Mouse (Mus musculus) neural tube, embryonic 12.5 days (tissue): ENCODE measurements around the gene Gna11. TPM values are rescaled to one million over a fixed set of nuclear protein-coding genes. Genes with fewer than 3 reads are reported as not detected.

Source experiments
- ATAC-seq: fragments of 200-750 bp; cut with Nextera tagmentation; 2 replicates; pipeline ENCODE4 v1.8.0; 2017; ENCODE audit warnings: low read depth, mild to moderate bottlenecking, moderate TSS enrichment, moderate library complexity; ENCODE audit not compliant: low FRiP score
- H3K27ac ChIP-seq: fragments of 300-500 bp; sonication (generic); 2 replicates; pipeline ENCODE4 v1.5.1; 2016
- H3K27me3 ChIP-seq: fragments of 300-500 bp; sonication (generic); replicated peaks from 2 replicates; pipeline ENCODE4 v1.6.1; 2016; ENCODE audit warnings: mild to moderate bottlenecking
- H3K36me3 ChIP-seq: fragments of 300-500 bp; sonication (generic); 2 replicates; pipeline ENCODE4 v1.6.1; 2016; ENCODE audit warnings: mild to moderate bottlenecking
- H3K4me1 ChIP-seq: fragments of 300-500 bp; sonication (generic); 2 replicates; pipeline ENCODE4 v1.6.1; 2016
- H3K4me2 ChIP-seq: fragments of 300-500 bp; sonication (generic); replicated peaks from 2 replicates; pipeline ENCODE4 v1.6.1; 2016; ENCODE audit warnings: mild to moderate bottlenecking
- H3K4me3 ChIP-seq: fragments of 300-500 bp; sonication (generic); 2 replicates; pipeline ENCODE4 v1.5.1; 2016
- H3K9ac ChIP-seq: fragments of 300-500 bp; sonication (generic); 2 replicates; pipeline ENCODE4 v1.6.1; 2016; ENCODE audit warnings: mild to moderate bottlenecking
- H3K9me3 ChIP-seq: fragments of 300-500 bp; sonication (generic); 2 replicates; pipeline ENCODE4 v1.6.1; 2016; ENCODE audit warnings: mild to moderate bottlenecking
- WGBS: fragments of 180-500 bp; shearing (Covaris S2); methylation state at CpG from one replicate; pipeline ENCODE4 v1.1.7; 2016; 5-methylcytosine and 5-hydroxymethylcytosine counted together
- polyA plus RNA-seq: library from polyadenylated mRNA; unstranded; fragments of >200 nt; fragmentation: Nextera tagmentation; extraction: Ambion mirVana; gene quantifications from 2 replicates; pipeline ENCODE4 v1.2.1, GENCODE M21; 2016

Gene Gna11
- polyA plus RNA-seq, 1 experiment from 2014 or later, result 77.6 TPM

GRCm38 (mm10) chr10:81563481-81563880 lies 18.5 kb upstream of the Gna11 start:
- peaks cover 45% of the 10 kb centered on the region for H3K4me1 ChIP-seq
- ATAC-seq, result no peak
- H3K27ac ChIP-seq, result no peak overlapping the region
- H3K9me3 ChIP-seq, result no peaks in the 10 kb centered on the region
- WGBS, result 53% methylated on average over 6 of the region's 6 CpGs
- peak overlapping the region; percentile 48 for H3K4me2 ChIP-seq
- no peak overlapping the region for H3K4me3 ChIP-seq
- H3K27me3 ChIP-seq, result peaks cover 40% of the 10 kb centered on the region
- H3K36me3 ChIP-seq, result peaks cover 35% of the 10 kb centered on the region
- no peak overlapping the region for H3K9ac ChIP-seq

DNA sequence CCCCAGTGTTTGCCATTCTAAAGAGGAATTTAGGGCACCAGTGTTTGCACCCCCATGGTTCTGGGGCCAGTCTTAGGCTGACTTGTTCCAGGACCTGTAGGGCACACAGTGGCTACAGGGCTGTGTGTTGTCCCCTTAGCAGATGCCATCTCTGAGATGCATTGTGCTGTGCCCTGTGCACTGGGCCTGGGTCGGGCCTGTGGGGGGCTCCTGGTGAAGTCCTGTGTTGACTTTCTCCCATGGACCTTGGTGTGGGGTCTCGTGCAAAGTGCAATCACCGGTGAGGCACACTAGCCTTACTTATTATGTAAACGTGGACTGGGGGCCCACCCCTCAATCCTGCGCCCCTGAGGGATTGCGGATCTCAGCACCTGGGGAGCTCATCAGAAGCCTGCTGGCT lies 17.4 kb upstream of the Gna11 start:
- Histone ChIP-seq H3K9ac (no peak overlapping the region), H3K27ac (no peak overlapping the region), H3K4me3 (no peak overlapping the region), H3K27me3 (peaks cover 37% of the 10 kb centered on the region), H3K4me2 (peak overlapping the region; percentile 48; the same call in 1 of the 2 replicates), H3K9me3 (no peaks in the 10 kb centered on the region), H3K4me1 (peaks cover 42% of the 10 kb centered on the region), H3K36me3 (peaks cover 35% of the 10 kb centered on the region)
- WGBS, result 82% methylated on average over 6 of the region's 6 CpGs
- no peak for ATAC-seq

GRCm38 (mm10) chr10:81560719-81561459 lies 15.9 kb upstream of the Gna11 start:
- Histone ChIP-seq H3K9ac (peak overlapping the region; percentile 96), H3K4me2 (peak overlapping the region; percentile 97), H3K27me3 (peaks cover 22% of the 10 kb centered on the region), H3K9me3 (no peaks in the 10 kb centered on the region), H3K4me1 (peaks cover 42% of the 10 kb centered on the region), H3K4me3 (peak overlapping the region; percentile 85), H3K27ac (no peak overlapping the region), H3K36me3 (peaks cover 29% of the 10 kb centered on the region)
- whole genome bisulfite sequencing, result 22% methylated on average over 16 of the region's 16 CpGs
- ATAC-seq, result no peak

DNA sequence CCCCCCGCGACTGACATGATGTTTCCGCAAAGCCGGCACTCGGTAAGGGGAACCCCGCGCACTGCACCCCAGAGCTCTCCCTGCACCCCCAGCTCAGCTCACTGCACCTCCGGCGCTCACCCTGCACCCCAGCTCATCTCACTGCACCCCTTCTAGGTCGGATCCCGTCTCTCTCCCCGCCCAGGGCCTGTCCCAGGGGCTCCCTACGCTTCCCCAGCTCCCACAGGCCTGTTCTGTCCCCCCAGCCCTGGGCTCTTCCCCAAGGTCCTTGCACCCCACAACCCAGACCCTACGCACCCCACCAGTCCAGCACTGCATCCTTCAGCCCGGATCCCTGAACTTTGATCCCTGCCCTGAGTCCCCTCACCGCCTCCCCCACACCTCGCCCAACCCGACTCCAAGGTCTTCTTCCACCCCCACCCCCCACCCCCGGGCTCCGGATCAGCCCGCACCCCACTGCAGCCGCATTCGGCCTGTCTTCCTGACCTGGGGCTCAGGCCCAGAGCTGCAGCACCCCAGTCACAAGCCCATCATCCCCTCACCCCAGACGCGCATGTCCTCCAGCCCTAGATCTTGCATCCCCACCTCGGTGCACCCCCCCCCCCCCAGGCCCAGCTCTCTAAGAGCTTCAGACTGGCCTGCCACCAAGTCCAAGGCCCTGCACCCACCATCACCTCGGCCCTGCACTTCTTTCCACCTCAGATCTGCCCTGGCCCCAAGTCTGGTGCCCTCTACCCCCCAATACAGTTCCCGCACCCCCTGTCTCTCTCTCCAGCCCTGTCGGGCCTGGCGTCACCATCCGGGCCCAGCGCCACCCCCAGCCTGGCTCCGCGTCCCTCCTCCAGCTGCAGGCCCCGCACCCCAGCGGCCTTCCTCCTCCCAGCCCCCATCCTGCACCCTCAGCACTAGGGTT lies 14.9 kb upstream of the Gna11 start:
- Histone ChIP-seq H3K9ac (peak overlapping the region; percentile 96), H3K27me3 (peaks cover 13% of the 10 kb centered on the region; the same call in 1 of the 2 replicates), H3K4me2 (peak overlapping the region; percentile 97), H3K9me3 (no peaks in the 10 kb centered on the region), H3K4me1 (peaks cover 42% of the 10 kb centered on the region), H3K36me3 (peaks cover 19% of the 10 kb centered on the region), H3K4me3 (peak overlapping the region; percentile 85), H3K27ac (peak overlapping the region; percentile 68)
- WGBS, result 2% methylated on average over 28 of the region's 36 CpGs
- ATAC-seq, result peak; percentile 54

DNA sequence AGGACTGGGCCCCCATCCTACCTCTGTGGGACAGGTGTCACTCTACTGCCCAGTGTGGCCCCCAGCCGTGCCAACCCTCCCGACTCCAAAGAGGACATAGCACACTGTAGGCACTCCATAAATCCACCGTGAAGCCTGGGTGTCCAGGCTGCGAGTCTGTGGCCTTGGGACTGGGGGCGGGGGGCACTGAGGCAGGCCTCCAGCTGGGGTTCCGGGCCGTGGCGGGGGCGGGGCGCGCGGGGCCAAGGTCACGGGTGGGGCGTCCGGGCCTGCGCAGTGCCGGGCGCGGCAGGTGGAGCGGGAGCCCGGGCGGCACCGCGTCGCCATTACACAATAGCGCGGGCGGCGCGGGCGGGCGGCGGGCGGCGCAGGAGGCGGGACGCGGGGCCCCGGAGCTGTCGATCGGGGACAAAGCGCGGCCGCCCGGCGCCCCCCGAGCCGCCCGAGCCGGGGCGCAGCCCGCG lies 14.2 kb upstream of the Gna11 start, which contains the start of gene Aes:
Aes (plus strand) TSS at position 326 of the 464 bp plus-strand sequence.
- Histone ChIP-seq H3K9ac (peak within 1 kb of the TSS; percentile 96), H3K27me3 (peaks cover 6% of the 10 kb centered on the region; the same call in 1 of the 2 replicates), H3K4me3 (peak within 1 kb of the TSS; percentile 85), H3K9me3 (no peaks in the 10 kb centered on the region), H3K4me1 (peaks cover 36% of the 10 kb centered on the region), H3K4me2 (peak within 1 kb of the TSS; percentile 97), H3K36me3 (peaks cover 12% of the 10 kb centered on the region), H3K27ac (peak within 1 kb of the TSS; percentile 68)
- ATAC-seq, result peak; percentile 59
- 2% methylated on average over 14 of the region's 53 CpGs for WGBS

DNA sequence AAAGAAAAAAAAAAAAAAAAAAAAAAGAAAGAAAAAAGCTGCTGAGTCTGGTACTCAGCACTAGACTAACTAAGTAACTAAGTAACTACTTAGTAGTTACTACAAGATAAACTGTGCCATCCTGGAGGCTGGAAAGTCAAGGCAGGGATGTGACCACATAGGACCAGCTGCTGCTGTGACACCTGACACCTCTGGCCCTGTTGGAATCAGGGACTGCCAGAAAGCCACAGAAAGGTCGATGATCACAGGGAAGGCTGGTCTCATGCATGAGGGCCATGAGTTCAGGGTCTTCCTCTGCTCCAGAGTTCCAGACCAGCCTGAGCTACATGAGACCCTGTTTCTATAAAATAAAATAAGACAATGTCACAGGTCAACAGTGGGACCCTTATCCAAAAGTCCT lies 12.5 kb upstream of the Gna11 start:
- H3K4me1 ChIP-seq, result peaks cover 19% of the 10 kb centered on the region
- H3K4me3 ChIP-seq, result no peak overlapping the region
- H3K27me3 ChIP-seq, result no peaks in the 10 kb centered on the region
- no peak overlapping the region for H3K9ac ChIP-seq
- 20% methylated on average over 1 of the region's 1 CpGs for WGBS
- no peaks in the 10 kb centered on the region for H3K9me3 ChIP-seq
- H3K4me2 ChIP-seq, result no peak overlapping the region
- H3K36me3 ChIP-seq, result peaks cover 5% of the 10 kb centered on the region
- H3K27ac ChIP-seq, result no peak overlapping the region
- ATAC-seq, result no peak

DNA sequence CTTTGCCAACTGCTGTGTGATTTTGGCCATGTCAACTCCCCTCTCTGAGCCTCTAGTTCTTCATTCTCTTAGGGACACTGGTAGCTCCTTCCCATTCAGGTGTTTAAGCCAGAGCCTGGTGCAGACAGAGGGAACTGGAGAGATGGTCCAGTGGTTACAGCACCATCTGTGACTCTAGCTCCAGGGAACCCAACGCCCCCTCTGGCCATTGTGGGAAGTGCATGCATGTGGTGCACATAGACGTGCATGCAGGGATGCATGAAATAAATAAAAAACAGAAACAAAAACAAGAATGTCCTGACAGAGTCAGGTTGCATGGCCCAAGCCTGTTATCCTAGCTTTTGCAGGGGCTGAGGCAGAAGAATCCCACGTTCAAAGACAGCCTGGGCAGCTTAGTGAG lies 11.3 kb upstream of the Gna11 start:
- H3K9me3 ChIP-seq, result no peaks in the 10 kb centered on the region
- H3K9ac ChIP-seq, result no peak overlapping the region
- H3K4me1 ChIP-seq, result peaks cover 16% of the 10 kb centered on the region
- H3K4me3 ChIP-seq, result no peak overlapping the region
- no peaks in the 10 kb centered on the region for H3K27me3 ChIP-seq
- no peak overlapping the region for H3K27ac ChIP-seq
- ATAC-seq, result no peak
- 80% methylated on average over 3 of the region's 3 CpGs for WGBS
- no peak overlapping the region for H3K4me2 ChIP-seq
- peaks cover 1% of the 10 kb centered on the region; the same call in 1 of the 2 replicates for H3K36me3 ChIP-seq

- H3K9me3 ChIP-seq, result no peaks in the 10 kb centered on the region
- no peak overlapping the region for H3K27ac ChIP-seq
- H3K4me3 ChIP-seq, result no peak overlapping the region
- H3K27me3 ChIP-seq, result no peaks in the 10 kb centered on the region
- H3K36me3 ChIP-seq, result no peaks in the 10 kb centered on the region
- H3K4me2 ChIP-seq, result no peak overlapping the region
- H3K4me1 ChIP-seq, result no peaks in the 10 kb centered on the region
- 80% methylated on average over 6 of the region's 6 CpGs for WGBS
- H3K9ac ChIP-seq, result no peak overlapping the region
- ATAC-seq, result no peak
Observed at GRCm38 (mm10) chr10:81553807-81554755, 9.1 kb upstream of the Gna11 start.

GRCm38 (mm10) chr10:81553232-81553631 lies 8.2 kb upstream of the Gna11 start:
- Histone ChIP-seq H3K9me3 (no peaks in the 10 kb centered on the region), H3K4me3 (no peak overlapping the region), H3K36me3 (no peaks in the 10 kb centered on the region), H3K4me1 (no peaks in the 10 kb centered on the region), H3K9ac (no peak overlapping the region), H3K27me3 (no peaks in the 10 kb centered on the region), H3K27ac (no peak overlapping the region), H3K4me2 (no peak overlapping the region)
- ATAC-seq, result no peak
- 88% methylated on average over 5 of the region's 5 CpGs for WGBS

DNA sequence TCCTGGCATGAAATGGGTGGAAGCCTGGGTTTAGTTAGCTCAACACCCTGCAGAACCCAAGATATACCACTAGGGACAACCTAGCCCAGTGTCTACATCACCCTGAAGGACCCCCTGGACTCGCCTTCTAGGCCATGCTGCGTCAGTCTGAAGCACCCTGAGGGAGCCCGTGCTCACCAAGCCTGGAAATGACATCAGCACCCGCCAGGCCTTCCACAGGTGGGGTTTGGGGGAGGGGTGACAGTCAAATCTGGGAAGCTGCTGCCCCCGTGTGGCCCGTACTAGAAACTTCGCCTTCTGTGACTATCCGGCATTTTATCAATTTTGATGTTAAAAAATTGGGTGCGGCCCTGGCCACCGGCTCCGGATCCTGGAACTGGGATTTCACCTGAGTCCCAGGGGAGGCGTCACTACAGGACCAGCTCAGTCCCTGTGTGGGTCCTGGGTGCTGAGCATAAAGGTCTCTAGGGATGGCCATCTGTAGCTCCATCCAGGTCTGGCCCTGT lies 6.7 kb upstream of the Gna11 start:
- no peak overlapping the region for H3K4me3 ChIP-seq
- no peaks in the 10 kb centered on the region for H3K4me1 ChIP-seq
- H3K27ac ChIP-seq, result no peak overlapping the region
- WGBS, result 6% methylated on average over 12 of the region's 12 CpGs
- peak; percentile 70 for ATAC-seq
- no peaks in the 10 kb centered on the region for H3K9me3 ChIP-seq
- H3K27me3 ChIP-seq, result no peaks in the 10 kb centered on the region
- no peak overlapping the region for H3K4me2 ChIP-seq
- H3K36me3 ChIP-seq, result no peaks in the 10 kb centered on the region
- no peak overlapping the region for H3K9ac ChIP-seq

DNA sequence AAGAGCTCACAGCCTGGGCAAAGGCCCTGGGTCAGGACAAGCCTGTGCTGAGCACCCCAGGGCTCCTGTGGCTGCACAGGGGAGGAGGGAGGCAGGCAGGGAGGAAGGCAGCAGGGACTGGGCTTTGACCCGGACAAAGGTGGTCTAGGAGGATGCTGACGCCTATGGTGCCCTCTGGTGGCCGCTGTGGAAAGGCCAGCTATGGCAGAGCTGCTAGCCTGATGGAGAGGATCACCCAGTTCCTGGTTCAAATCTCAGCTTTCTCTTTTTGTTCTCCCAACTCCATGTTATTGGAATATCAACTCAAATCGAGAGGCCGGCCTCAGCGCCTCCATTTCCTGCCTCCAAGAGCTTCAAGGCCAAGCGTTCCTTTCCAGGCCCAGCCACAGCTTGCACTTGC lies 5.3 kb upstream of the Gna11 start:
- no peak overlapping the region for H3K4me2 ChIP-seq
- no peak overlapping the region for H3K9ac ChIP-seq
- H3K36me3 ChIP-seq, result no peaks in the 10 kb centered on the region
- no peak overlapping the region for H3K27ac ChIP-seq
- no peaks in the 10 kb centered on the region for H3K27me3 ChIP-seq
- H3K9me3 ChIP-seq, result no peaks in the 10 kb centered on the region
- H3K4me3 ChIP-seq, result no peak overlapping the region
- 13% methylated on average over 7 of the region's 7 CpGs for WGBS
- H3K4me1 ChIP-seq, result peaks cover 3% of the 10 kb centered on the region; the same call in 1 of the 2 replicates
- no peak for ATAC-seq
